Mouse (Mus musculus) heart, adult 11 months (tissue): ENCODE measurements around the gene Lurap1.

Experiments used
- DNase-seq: peaks from one replicate; pipeline ENCODE4 v3.0.0; 2022

The Lurap1 gene

GRCm38 (mm10) chr4:116159912-116160311 lies 8.8 kb upstream of the Lurap1 start:
- no peak for DNase-seq

DNA sequence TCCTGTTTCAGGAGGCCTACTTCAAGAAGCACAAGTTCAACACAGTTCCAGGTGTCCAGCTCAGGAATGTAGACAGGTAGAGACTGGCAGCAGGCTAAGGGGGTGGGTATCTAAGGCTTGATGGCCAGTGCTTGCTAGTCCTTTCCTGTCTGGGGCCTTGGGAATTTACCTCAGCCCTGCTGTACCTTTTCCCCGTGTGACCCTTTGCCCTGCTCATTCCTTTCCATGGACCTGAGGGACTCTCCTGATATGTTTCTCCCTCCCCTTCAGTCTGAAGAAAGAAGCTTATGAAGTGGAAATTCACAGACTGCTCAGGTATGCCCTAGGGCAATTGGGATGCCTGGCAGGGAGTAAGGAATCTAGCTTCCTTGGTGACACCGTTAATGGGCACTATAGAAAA lies 6.7 kb upstream of the Lurap1 start:
- DNase-seq = no peak

GRCm38 (mm10) chr4:116152702-116153101 lies 1.6 kb upstream of the Lurap1 start:
- peak; percentile 90 for DNase-seq

- DNase-seq = no peak
These were observed 296 bp downstream of the Lurap1 start for GRCm38 (mm10) chr4:116150862-116151221.

DNA sequence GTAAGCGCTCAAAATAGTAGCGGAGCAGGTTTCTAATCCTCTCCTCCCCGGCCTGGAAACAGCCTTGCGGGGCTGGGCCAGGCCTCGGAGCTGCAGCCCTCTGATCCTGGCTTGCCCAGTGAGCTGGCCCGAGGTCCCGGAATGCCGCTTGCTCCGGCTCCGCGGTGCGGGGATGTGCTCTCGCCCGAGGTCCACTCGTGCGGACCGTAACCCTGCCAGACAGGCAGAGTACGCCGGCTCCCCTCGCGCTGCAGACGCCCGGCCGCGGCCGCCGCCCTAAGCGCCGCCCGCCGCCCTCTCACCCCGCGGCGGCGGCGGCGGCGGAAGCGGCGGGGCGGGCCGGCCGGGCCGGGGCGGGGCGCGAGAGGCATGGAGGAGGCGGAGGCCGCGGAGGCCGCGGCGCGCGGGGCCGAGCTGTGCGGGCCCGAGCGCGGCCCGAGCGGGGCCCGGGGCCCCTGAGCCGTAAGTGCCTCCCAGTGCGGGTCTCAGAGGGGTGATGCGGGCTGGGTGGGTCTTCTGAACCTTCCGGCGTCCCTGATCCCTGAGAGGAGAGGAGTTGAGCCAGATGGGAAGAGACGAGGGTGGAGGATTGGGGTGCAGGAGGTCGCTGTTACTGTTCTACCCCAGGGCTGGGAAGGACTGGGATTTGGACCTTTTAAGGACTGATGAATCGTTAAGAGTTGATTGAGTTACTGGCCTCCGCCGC lies 829 bp downstream of the Lurap1 start:
- DNase-seq = peak; percentile 98

DNA sequence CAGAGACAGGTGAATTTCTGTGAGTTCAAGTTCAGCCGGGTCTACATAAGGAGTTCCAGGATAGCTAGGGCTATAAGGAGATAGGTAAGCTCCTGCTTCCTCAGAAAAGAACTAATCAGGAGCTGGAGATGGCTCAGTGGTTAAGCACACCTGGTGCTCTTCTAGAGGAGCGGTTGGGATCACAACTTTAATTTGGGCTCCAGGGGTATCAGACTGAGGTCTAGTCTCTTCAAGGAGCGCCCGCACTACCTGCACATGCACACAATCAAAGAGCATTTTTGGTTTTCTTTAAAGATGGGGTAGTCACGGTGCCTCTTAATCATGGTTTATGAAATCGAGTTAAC lies 1.4 kb downstream of the Lurap1 start:
- peak; percentile 91 for DNase-seq

DNA sequence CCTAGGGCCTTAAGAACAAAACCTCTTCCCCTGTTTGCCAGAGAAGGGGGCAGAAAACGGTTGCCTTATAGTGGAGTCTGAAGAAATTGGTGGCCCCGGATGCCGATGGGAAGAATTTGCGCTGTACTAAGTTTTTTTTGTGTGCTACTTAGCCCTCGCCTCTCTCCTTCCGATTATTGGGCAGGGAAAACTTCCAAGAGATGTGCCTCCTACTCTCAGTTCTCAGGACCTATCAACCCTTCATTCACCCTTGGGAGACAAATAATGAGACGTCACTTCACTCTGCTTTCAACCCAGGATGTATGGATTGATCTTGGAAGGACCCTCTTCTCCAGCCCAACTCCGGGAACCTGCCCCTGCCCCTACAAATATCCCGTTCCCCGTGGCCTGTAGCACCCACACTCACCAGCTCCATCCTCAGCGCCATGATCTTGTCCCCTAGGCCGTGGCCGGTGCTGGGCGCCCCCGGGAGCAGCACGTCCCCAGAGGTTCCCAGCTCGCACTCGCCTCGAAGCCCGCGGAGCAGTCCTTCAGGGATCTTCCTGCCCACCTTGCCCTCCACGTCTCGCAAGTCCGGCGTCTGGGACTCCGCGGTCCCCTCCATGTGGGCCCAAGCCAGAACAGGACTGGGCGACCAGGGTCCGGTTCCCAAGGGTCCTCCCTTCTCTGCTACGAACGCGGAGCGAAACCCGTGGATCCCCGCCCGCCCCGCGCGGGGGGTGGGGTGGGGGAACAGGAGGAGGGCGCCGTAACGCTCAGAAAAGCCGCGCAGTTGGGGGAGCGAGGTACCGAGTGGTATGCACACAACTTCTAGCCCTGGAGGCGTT lies 7.0 kb downstream of the Lurap1 start:
- peak; percentile 98 for DNase-seq

GRCm38 (mm10) chr4:116143317-116143811 lies 7.8 kb downstream of the Lurap1 start:
- peak; percentile 94 for DNase-seq

- DNase-seq = no peak
These were observed 8.9 kb downstream of the Lurap1 start for GRCm38 (mm10) chr4:116142269-116142668.

GRCm38 (mm10) chr4:116141736-116142135 lies 9.4 kb downstream of the Lurap1 start:
- no peak for DNase-seq

DNA sequence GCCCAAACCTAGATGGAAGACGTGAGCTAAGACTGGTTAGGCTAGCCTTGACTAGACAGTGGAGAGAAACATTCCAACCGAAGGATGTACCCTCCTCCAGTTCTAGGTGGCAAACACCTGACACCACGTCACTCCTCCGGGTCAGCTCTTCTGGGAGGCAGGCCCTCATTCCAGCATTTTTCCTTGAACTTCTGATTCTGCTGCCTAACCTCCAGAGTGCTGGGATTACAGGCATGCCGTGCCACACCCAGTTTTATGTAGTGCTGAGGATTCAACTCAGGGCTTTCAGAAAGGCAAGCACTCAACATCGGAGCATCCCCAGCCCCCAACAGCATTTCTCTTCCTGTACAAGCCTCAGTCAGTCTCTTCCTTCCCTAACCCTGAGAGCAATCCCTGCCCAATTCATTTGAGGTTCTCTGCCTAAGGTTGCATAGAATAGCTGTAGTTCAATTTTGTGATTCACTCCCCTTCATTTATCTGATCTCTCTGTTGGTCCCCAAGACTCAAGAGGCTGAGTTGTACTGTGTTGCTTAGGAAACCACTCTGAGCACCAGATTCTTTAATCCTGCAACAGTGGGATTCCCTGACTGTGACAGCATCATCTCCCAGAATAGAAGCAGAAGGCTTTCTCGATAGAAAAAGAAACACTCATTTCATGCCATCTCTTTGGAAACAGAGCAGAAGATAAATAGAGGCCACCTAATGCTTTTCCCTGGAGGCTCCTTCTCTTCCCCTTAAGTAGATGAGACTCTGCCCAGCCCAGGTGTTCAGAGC lies 10.2 kb downstream of the Lurap1 start:
- no peak for DNase-seq

DNA sequence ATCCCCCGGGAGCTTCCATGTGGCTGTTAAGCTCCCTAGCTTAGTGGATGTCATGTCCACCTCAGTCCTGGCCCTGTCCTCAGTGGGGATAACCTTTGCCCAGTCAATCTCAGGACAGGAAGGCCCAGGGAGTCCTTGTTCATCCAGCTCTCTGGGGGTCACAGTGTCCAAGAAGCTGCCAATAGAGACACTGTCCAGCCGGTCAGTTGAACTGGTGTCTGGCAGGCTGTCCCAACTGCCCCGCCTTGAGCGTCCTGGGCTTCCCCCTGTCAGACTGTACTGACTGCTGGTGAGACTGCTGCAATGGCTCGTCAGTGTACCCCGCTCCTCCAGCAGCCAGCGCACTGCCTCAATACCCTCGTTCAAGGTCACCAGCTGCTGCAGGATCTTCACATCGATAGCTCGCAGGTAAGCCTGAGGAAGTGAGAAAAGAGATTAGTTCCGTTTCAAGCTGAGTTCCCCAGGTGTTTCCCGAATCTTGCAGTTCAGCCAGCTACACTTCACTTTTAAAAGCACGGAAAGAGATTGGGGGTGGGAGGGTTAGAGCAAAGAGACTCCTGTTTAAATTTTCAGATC lies 13.6 kb downstream of the Lurap1 start:
- peak; percentile 95 for DNase-seq

GRCm38 (mm10) chr4:116134990-116135389 lies 16.1 kb downstream of the Lurap1 start:
- DNase-seq = no peak

DNA sequence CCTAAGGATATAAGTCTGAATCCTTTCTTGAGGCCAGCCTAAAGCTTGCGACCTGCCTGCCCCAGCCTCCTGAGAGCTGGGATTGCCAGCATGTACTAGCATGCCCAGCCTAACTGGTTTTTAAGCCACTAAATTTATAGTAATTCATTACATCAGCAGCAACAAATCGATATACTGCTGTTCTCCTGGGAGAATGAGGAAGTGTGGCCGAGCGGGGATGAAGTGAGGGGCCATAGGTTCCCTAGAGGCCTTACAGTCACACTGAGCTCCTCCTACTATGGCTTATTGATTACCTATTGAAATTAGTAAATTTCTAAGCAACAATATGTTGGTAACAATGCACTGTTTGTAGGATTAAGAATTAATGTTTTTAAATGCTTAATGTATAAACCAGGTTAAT lies 18.0 kb downstream of the Lurap1 start:
- no peak for DNase-seq

- DNase-seq = no peak
These were observed 23.2 kb downstream of the Lurap1 start for GRCm38 (mm10) chr4:116127956-116128355.

GRCm38 (mm10) chr4:116125803-116126386 lies 25.2 kb downstream of the Lurap1 start:
- no peak for DNase-seq

GRCm38 (mm10) chr4:116123602-116124519 lies 27.3 kb downstream of the Lurap1 start, which contains the start of the genes Rad54l and Pomgnt1:
TSS of gene Rad54l (minus strand) at chr4:116123690.
TSS of gene Pomgnt1 (plus strand) at chr4:116123840.
- peak; percentile 98 for DNase-seq

DNA sequence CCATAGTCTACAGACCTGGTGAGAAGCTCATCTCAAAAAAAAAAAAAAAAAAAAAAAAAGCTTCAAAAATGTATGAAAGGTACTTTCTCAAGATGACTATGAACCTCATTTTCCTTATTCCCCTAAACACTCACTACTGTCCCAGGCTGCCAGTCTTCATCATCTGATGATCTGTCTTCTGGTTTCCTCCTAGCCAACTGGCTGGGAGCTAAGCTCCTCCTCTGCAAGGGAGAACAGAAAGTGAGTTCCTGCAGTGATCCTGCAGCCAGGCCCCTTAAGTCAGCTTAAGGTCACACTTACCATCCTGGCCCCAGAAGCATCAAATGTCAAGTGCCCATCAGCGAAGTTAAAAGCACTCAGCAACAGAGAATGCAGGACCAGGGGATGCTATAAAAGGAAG lies 28.4 kb downstream of the Lurap1 start:
- DNase-seq = no peak

DNA sequence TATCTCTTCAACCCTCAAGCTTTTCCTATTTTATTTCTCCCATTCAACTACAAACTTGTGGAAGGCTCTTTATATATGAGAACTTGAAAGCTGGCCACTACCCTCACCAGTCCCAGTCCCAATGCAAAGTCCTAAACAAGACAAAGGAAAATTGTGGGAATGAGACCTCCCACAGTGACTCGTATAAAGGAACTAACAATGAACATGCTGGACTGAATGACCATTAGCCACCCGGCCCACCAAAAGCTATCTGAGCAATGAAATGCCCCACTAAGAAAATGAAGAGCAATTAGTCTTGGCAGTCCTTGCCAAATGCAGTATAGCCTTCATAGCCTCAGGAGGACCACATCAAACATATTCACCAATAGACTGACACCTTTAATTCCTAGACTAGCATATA lies 39.7 kb downstream of the Lurap1 start:
- DNase-seq = peak; percentile 16

DNA sequence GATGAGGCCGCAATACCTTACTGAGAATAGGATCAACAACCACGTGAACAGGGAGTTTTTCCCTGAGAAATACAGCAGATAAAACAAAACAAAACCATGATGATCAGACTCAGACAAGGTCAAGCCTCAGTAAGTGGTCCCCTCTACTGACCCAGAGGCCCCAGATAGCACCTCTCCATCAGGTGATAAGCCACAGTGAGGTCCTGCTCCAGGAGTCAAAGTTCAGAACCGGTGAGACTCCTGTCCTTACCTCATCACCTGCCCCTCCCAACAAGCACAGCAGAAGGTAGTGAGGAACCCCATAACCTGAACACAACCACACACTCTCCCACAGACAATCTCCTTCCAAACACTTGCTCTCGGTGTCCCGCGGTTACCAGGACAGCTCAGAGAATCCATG lies 40.4 kb downstream of the Lurap1 start:
- DNase-seq = no peak

DNA sequence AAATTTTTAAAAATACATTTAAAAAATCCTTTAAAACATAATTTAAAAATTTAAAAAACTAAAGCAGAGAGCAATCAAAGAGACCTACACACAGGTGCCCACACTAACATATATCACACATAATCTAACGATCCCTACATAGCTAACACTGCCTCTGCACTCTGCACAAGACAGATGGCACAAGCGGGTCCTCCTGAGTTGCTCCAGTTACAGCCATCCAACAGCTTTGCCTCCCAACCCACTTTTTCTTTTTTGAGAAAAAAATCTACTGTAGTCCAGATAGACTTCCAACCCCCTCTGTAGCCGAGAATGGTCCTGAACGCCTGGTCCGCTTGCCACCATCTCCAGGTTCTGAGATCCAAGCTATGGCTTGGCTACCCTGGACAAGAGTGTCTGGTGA lies 45.9 kb downstream of the Lurap1 start:
- no peak for DNase-seq

- no peak for DNase-seq
These were observed 50.2 kb downstream of the Lurap1 start for GRCm38 (mm10) chr4:116100959-116101358.
